Mouse (Mus musculus) intestine, embryonic 16.5 days (tissue): Measurements from ENCODE around the gene Lyar. TPM values are rescaled to one million over a fixed set of nuclear protein-coding genes. Genes with fewer than 3 reads are reported as not detected.

Experiments
- polyA plus RNA-seq: library from polyadenylated mRNA; unstranded; fragments of >200 nt; fragmentation: Nextera tagmentation; extraction: Ambion mirVana; gene quantifications from 2 replicates; pipeline ENCODE4 v1.2.1, GENCODE M21; 2015

Gene Lyar
- polyA plus RNA-seq, 1 experiment from 2014 or later = 81.5 TPM

Other genes starting within 250 kb of the Lyar start
- 34.4 and 35.8 TPM in 2 replicates for gene Stx18, start 181.7 kb upstream of the Lyar start, polyA plus RNA-seq
- 44.1 and 50.3 TPM in 2 replicates for gene Nsg1, start 60.6 kb upstream of the Lyar start, polyA plus RNA-seq
- gene Zbtb49, start within 50 bp of the Lyar start, polyA plus RNA-seq = 7.8 and 9.9 TPM in 2 replicates
- gene Tmem128, start 39.7 kb downstream of the Lyar start, polyA plus RNA-seq = 58.3 and 62.9 TPM in 2 replicates
- gene Otop1, start 55.5 kb downstream of the Lyar start, polyA plus RNA-seq = 0.04 TPM in 1 of 2 replicates, not detected in the other
- not detected in 2 replicates for gene Drd5, start 98.9 kb downstream of the Lyar start, polyA plus RNA-seq